Mouse (Mus musculus): ENCODE measurements around the gene Itpr1.
A peak's percentile ranks its signal among the peaks of the same experiment; 100 is the strongest.
"Not testable (repeated sequence)": the region's sequence is repeated elsewhere in the genome, so short reads cannot be mapped to it uniquely, and the experiment has no call there.

The Itpr1 gene

DNA sequence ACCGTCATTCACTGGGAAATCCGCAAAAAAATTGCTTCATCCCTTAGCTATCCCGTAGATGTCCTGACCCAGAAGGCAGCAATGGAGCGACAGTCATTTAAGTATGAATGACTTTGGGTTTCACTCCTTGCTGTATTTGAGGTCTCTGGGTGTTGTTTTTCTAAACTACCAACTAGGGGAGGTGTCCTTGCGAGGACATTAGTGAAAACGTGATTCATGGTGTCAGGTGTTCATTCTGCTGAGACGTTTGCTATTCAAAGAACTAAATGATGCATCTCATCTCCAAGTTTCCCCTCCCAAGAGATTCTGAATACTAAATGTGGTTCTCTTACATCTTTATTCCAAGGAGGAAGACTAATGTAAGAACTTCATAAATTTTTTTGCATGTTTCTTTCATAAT is 332.0 kb downstream of the Itpr1 start:
- DNase-seq (ENCODE audit: low spot score in 2 of 2) = no peak

DNA sequence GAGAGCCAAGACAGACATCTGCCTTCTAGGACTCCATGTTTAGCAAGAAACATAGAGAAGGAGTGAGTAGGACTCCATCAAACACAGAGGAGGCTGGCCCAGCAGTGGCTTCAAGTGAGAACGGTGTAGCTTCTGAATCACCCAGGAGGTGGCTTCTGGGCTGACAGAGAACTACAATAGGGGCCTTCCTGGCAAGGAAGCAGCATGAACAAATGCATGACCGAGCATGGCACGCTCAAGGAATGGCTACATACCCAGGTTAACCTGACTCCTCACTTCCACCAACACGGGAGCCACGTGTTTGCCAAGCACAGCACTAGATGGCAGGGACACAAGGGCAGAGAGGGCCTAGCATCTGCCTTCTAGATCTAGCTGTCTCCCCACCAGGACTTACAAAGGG is 332.6 kb downstream of the Itpr1 start:
- no peak for DNase-seq (ENCODE audit: low spot score in 2 of 2)

DNA sequence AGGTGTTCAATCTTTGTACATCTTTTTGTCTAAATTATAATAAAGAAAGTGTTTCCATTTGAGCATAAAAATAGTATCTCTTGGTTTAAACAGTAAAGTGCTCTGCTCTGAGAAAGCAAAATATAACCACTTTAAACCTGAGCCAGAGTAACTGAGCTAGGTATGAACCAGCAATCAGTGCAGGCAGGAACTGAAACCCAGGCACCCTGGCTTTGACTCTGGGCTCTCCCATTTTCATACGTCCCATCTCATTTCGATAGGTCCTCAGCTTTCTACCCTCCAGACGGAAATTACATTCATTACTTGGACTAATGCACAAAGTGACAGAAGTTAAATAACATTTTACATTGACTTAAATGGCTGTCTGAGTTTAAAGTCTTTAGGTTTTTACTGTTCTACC is 335.5 kb downstream of the Itpr1 start:
- DNase-seq (ENCODE audit: low spot score in 2 of 2) = no peak

DNA sequence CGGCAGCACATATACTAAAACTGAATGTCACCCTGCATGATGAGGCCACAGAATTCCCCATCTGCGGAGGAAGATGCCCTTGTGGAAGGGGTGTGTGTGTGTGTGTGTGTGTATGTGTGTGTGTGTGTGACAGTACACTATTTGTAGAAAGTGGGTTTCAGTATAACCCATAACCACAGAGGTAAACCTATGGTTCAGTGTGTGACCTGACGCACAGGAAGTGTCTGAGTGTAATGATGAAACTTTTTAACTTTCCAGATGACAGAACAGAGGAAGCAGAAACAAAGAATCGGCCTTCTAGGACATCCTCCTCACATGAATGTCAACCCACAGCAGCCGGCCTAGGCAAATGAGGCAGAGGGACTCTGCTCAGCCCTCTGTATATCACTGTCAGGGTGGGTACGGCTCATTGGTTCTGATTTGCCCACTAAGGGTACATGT is 336.6 kb downstream of the Itpr1 start:
- no peak for DNase-seq (ENCODE audit: low spot score in 2 of 2)

DNA sequence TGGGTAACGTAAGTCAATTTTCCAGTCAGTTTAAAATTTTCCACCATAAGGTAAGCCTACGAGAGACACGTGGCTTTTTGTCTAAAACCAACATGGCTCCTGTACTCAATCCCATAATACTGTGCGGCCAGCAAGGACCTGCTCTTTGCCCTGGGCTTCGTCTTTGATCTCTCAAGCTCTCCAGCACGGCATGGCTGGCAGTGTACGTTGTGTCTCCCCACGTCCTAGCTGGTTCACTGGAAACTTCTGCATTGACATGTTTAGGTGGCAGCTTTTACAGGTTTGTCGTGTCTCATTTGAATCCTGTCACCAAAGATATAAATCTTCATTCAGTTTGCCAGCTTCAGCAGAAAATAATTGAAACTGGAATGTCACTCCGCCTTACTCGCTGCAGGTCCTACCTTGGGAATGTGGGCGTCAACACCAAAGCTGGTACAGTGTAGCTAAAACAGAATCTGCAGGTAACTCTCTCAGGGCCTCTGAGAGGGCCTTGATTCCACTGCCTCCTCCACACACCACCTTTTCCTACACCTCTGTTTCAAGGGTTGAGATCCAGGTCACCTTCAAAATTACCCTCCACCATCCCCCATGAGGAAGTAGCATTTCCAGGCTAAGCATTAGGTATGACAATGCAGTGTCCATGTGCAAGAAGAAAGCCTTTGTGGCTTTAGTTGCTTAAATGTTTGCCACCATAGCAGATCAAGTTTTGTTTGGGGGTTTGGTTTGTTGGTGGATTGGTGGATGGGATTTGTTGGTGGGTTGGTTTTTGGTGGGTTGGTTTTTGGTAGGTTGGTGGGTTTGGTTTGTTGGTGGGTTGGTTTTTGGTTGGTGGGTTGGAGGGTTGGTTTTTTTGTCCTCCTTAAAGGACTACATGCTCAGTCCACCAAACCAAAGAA is 339.1 kb downstream of the Itpr1 start:
- DNase-seq (ENCODE audit: low spot score in 2 of 2) = no peak

DNA sequence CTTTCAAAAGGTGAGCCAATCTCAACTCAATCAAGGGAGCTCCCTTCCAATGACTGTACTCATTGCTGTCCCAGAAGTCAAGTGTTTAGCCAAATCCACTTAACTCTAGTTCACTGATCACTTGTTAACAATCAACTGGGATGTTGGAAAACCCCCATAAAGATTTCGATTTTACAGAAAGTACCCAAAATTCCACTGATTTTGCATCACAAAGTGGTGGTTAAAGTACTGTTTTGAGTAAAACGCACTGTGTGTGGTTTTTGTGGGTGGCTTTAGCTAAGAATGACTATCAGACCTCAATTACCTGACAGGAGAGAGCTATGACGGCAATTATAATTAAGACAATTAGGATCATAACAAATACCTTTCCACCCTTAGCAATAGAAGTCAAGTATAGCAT is 340.1 kb downstream of the Itpr1 start:
- no peak for DNase-seq (ENCODE audit: low spot score in 2 of 2)

DNA sequence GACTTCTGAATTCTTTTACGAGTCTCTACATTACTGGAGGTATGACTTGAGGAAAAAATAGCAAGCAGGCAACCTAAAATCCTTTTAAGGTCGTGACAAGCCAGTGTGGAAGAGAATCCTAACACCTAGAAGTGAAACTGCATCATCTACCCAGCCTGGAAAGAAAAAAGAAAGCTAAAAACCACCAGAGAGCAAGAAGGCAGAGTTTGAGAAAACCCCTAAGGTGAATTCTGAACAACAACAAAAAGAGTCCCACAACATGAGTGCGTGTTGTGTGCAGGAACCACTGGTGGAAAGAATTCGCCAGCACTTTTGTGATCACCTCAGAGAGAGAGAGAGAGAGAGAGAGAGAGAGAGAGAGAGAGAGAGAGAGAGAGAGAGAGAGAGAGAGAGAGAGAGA is 340.6 kb downstream of the Itpr1 start:
- DNase-seq (ENCODE audit: low spot score in 2 of 2) = no peak

DNA sequence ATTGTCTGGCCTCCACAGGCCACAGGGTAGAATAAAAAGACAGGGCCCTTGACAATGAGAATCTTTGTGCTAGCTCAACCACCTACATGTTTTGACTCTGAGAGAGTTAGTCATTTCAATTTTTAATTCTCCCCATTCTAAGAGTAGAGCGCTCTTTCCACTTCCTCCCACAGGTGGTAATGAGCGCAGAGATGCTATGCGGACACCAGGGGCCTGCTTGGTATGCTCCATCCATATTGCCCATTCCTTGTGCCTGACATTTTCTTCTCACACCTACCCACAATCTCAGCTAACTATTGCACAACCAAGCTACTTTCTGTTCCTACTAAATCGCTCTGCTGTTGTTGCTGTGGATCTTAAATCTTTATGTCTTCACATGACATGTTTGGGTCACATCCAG is 341.5 kb downstream of the Itpr1 start:
- peak in 1 of 2 experiments; percentile 18 for DNase-seq (ENCODE audit: low spot score in 2 of 2)

DNA sequence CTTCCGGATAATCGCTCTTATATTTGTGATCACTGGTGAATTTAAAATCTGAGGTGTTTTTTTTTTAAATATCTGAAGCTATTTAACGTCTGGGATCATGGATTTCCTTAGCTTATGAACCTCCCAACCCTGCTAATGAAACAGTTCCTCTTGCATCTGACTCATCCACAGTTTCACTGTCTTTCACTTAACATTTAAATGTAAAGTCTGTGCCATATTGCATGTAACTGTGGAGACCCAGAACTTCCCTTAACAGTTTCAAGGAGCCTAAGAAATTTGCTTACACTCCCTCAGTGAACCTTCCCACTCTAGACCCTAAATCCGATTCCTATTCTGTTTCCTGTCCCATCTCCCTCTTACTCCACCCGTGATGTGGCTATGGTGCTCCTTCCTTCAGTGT is 342.0 kb downstream of the Itpr1 start:
- DNase-seq (ENCODE audit: low spot score in 2 of 2) = no peak

DNA sequence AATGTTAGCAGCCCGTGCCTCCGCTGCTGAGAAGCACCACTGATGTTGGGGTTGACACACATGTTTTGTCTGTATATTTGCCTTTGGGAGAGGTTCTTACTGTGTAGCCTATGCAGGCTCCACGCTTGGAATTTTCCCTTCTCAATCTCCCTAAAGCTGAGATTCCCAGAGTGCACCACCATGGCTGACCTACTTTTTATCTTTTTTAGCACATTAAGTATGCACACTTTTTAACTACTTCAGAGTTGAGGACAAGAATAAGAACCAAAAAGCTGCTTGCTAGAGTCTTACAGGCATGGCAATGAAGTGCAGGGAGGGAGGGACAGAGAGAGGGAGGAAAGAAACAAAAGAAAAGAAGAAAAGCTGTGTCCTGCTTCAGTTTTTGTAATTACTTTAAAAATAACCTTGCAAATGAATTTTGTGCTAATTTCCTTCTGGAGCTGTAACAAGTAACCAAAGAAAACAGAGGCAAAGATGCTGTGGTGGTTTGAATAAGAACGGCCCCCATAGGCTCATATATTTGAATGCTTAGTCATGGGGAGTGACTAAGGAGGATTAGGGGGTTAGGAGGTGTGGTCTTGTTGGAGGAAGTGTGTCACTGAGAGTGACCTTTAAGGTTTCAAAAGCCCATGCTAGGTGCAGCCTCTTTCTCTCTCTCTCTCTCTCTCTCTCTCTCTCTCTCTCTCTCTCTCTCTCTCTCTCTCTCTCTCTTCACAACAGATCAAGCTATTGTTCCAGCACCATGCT is 344.9 kb downstream of the Itpr1 start:
- DNase-seq (ENCODE audit: low spot score in 2 of 2) = no peak

DNA sequence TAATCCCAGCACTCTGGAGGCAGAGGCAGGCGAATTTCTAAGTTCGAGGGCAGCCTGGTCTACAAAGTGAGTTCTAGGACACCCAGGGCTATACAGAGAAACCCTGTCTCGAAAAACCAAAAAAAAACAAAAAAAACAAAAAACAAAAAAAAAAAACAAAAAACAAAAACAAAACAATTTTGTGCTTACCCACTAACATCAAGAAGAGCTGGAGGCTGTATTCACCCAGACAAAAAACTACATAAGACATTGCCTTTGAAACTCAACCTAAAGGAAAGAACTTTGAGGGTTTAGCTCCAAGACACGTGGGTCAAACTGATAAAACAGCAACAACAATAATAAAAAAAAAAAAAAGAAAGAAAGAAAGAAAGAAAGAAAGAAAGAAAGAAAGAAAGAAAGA is 346.3 kb downstream of the Itpr1 start:
- DNase-seq (ENCODE audit: low spot score in 2 of 2) = not testable (repeated sequence)

DNA sequence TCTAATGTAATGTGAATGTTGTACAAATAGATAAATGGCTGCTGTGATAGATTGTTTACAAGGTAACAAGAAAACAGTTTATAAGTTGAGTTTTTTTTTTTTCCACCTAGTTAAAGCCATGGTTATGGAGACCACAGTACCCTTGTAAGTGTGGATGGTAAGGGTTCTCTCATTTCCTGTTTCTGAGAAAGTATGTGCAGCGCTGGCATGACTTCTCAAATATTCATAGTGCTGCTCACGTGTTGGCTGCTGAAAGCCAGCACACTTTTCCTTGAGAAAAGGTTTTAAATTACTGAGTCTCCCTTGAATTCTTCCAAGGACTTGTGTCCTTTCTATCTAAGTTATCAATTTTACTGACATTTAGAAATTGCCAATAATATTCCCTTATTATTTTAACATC is 350.1 kb downstream of the Itpr1 start:
- DNase-seq (ENCODE audit: low spot score in 2 of 2) = no peak

DNA sequence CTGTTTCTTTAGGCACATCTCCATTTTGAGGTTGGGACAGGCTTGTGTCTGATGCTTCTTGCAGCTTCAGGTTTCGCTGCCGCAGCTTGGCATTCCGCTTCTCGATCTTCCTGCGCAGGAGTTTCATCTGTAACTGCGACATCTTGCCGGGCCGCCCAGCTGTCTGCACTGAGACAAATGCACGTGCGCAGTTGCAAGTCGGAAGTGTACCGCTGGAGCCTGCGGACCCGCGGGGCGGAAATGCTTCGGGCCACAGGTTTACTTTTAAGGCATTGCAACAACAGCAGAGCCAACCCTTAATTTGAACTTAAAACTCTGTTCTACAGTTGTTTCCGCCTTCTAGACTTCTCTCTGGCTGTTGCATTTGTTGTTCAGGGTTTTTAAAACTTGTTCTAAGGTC is 352.6 kb downstream of the Itpr1 start:
- not testable (repeated sequence) for DNase-seq (ENCODE audit: low spot score in 2 of 2)

DNA sequence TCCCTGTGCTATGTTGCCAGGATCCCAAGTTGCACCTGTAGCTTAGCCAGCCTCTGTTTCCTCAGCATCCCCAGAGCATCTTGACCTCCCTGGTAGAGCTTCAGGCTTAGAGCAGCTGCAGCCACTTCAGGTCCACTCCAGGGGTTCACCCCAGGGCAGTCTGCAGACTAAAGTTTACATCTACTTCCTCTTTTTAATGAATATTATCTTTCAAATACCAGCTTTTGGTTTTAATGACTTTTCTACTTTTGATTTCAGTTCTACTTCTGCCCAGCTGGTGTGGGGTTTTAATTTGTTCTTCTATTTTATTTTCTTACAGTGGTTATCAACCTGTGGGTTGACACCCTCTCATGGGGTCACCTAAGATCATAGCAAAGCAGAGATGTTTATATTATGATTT is 353.7 kb downstream of the Itpr1 start:
- no peak for DNase-seq (ENCODE audit: low spot score in 2 of 2)

DNA sequence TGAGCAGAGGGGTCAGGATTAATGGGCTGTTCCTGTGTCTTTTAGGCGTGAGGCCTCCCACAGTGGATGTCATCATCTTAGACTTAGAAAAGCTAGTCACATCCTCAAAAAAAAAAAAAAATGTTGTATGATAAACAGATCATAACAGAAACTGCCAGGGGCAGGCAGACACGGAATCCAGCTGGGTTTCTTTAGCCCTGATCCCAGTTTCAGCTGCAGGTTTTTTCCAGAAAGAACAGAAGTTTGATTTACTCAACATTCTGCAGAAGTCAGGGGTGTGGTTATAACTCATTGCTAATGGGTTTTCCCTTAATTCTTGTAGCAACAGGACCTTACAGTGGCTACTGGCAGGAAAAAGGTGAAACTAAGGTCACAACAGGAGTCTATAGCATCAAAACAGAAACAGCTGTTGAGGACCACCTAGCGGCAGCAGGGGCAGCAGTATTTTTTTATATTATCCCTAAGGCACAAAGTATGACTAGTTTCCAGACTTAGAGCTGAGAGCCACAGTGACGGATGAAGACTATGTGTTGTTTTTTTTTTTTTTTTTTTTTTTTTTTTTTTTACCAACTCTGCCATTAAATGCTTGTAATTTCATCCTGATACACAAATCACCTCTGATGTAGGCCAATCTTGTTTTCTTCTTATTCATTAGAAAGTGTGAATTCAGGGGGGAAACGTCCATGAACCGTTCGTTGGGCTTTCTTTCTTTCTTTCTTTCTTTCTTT is 356.7 kb downstream of the Itpr1 start:
- DNase-seq (ENCODE audit: low spot score in 2 of 2) = no peak

DNA sequence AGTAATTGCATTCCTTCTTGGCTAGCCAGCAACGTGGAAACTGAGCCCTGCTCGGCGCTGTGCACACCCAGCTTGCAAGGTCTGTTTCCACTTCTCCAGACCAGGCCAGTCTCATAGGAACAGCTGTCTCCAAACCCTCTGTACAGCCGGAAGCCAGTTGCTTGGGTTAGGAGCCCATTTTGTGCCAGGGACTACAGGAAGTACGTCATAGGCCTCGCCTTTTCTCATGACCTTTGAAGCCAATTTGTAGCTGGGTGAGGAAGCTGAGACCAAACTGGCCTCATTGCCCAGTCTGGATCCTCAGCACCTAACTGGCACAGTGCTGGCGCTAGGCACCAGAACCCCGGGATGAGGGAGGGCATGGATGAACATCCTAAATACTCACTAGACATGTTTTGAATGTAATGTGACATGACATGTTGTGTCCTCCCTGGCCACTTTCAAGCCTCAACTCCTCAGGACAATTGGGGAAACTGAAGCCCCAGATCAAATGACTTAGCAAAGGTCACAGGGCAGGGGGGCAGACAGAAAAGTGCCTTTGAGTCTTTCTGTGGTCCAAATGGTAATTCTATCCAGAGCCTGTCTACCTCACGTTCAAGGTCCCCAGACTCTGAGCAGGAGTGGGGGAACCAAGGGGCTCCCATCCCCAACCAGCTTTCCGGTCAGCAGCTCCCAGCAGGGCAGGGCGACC is 357.6 kb downstream of the Itpr1 start:
- DNase-seq (ENCODE audit: low spot score in 2 of 2) = no peak

DNA sequence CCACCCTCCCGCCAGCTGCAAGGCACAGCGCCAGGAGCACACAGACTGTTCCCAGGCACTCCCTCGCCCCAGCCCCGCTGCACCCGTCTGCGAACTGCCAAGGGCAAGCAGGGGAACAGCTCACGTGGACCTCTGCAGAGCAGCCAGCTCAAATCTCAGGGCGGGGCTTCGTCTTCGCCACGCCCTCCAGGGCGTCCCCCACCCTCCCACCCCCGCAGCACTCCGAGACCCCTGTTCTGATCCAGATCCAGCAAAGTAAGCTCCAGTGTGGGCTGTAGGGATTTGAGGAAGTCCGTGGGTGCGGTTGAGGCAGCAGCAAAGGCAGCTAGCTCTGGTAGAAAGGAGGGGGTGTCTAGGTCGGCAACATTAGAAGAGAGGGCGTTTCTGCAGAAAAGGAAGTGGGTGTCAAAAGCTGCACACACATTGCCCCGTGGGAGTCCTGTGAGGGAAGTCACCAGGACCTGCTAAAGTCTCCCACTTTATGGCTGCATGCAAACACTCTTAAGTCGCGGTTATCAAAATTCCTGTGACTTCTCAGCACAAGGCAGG is 358.2 kb downstream of the Itpr1 start:
- DNase-seq (ENCODE audit: low spot score in 2 of 2) = peak; percentile 47 to 48

DNA sequence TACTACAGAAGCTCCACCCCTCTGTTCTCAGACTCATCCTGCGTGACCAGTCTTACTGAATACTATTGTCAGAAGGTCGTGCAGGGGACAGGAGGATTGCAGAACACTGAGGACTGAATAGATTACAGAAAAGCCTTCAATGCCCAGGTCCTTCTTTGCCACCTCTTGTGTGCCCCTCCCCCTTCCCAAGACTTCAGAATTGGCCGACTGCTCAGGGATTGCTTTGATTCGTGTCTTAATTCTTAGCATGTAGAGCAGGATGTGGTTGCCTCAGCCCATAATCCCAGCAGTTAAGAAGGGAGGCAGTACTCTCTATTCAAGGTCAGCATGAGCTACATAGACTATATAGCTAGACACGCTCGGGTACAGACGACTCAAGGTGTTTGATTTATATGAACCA is 359.8 kb downstream of the Itpr1 start:
- DNase-seq (ENCODE audit: low spot score in 2 of 2) = no peak

DNA sequence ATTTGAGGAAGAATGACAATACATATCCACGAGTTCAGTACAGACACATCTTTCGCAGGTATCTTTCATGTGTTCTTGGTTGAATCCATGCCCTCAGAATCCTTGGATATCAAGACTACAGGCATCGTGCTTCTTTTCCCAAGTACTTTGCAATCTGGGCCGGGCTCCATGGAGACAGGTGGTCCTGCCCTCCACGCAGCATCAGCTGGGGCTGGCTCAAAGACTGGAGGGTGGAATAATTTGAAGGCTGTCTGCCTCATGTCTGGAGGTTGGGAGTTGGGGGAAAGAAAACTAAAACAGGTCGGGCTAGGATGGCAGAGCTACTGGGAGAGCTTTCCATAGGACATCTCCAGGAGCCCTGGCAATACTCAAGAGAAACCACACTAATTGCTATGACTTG is 364.2 kb downstream of the Itpr1 start:
- DNase-seq (ENCODE audit: low spot score in 2 of 2) = no peak

DNA sequence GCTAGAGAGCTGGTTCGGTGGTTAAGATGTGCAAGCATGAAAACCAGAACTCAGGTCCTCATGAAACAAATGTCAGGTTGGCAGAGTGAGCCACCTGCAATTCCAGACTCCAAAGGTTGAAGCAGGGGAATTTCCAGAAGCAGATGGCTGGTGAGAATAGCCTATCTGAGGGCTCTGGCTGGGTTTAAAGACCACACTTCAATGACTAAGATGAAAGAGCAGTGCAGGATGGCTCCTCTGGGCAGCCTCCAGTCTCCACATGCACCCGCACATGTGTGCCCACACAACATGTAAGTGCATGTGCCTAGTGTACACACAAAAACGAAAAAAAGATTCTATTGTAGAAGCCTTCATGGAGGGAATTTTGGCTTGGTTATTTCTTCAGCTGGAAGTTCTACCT is 375.5 kb downstream of the Itpr1 start:
- no peak for DNase-seq (ENCODE audit: low spot score in 2 of 2)

DNA sequence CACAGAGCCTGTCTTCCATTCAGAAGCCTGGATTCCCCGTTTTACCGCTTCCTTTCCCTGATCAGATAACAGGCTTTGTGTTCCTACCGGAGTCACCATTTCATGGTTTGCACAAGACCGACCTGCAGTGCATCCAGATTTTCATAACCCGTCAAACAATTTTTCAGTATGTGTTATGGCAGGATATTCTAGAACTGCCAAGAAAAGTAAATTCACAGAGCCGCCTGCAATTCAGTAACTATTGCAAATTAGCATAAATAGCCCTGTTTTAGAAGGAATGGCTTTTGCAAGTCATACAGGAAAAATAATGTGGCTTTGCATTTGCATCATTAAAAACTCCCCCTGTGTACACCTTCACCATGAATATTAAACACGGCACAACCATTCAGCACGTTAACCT is 379.3 kb downstream of the Itpr1 start:
- DNase-seq (ENCODE audit: low spot score in 2 of 2) = no peak

DNA sequence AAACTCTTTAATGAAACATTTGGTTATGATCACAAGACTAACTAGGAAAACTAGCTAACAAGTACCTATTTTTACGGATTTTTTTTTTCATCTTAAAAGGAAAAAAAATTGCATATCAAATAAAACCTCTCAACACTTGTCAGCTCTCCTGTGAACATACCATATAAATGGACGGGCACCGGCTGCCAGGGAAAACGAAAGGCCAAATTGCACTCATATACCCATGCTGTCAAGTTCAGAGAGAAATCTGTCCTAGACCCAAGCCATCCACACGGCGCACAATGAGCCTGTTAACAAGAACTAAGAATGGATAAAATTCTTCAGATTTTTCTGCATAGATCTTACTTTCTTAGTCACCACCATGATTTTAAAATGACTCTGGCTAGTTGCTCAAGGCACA is 379.7 kb downstream of the Itpr1 start:
- no peak for DNase-seq (ENCODE audit: low spot score in 2 of 2)

All from frontal cortex, postnatal 25 days (tissue).